Mouse (Mus musculus): ENCODE measurements at regions not wholly inside any gene's neighbourhood (a gene's known extent, or its start where the extent isn't known, plus 50 kb on each side); places are given as distances from the start of the nearest gene placed in this dataset.

- TF ChIP-seq POLR2A (IDR thresholded peaks at IDR 0.05; ENCODE audit: extremely low read depth, insufficient read depth, low read length) (no peak), CTCF (IDR thresholded peaks at IDR 0.05; ENCODE audit: extremely low read depth, insufficient read depth, low read length) (no peak)
Measured at GRCm38 (mm10) chr17:29770914-29771313, 54.1 kb upstream of the Ccdc167 start.

All from cortical plate, adult 2 months (tissue).